Mouse (Mus musculus) right cerebral cortex, postnatal 25 days (tissue): ENCODE results near the gene Ggta1.

ENCODE experiments used
- DNase-seq: peaks from one replicate; pipeline ENCODE4 v3.0.0; 2022

The Ggta1 gene

DNA sequence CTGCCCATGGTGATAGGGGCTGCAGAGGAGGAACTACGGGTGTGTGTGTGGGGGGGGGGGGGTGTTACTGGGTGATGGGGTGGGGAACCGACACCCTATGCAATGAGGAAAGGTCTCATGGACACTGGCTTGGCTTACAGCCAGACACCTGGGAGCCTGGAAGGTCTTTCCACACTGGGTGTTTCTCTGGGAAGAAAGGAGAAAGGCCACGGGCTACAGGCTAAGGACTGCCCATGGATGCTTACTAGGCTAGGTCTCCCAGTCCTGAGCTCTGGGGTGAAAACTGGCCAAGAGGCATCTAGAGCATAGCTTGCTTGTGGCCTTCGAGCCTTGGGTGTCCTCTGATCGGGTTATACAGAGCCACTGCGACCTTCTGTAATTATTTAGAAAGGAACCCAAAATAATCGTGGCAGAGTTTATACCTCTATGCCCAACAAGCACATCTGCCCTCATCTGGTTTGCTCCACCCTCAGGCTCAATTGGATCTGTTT is at the start of gene Ggta1:
Ggta1 (minus strand) TSS at position 441 of the 491 bp plus-strand sequence.
- no peak for DNase-seq

GRCm38 (mm10) chr2:35512226-35512625 is 49.2 kb upstream of the Ggta1 start:
- DNase-seq: no peak

GRCm38 (mm10) chr2:35510920-35511319 is 47.9 kb upstream of the Ggta1 start:
- DNase-seq: no peak

GRCm38 (mm10) chr2:35509888-35510287 is 46.9 kb upstream of the Ggta1 start:
- DNase-seq: no peak

DNA sequence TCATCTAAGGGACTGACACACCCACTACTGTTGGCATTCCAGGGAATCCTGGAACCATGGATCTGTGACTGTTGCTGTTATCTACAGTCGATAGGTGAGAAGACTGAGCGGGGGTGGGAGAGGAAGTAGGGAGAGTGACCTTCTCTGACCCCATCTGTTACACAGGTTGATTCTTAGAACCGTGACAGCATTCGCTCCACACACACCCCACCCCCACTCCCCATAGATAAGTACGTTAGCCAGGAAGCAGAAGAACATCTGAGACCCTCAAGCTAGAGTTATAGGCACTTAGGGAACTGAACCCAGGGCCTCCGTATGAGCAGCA is 46.3 kb upstream of the Ggta1 start:
- no peak for DNase-seq

GRCm38 (mm10) chr2:35508597-35509342 is 45.7 kb upstream of the Ggta1 start:
- DNase-seq: peak; percentile 69

DNA sequence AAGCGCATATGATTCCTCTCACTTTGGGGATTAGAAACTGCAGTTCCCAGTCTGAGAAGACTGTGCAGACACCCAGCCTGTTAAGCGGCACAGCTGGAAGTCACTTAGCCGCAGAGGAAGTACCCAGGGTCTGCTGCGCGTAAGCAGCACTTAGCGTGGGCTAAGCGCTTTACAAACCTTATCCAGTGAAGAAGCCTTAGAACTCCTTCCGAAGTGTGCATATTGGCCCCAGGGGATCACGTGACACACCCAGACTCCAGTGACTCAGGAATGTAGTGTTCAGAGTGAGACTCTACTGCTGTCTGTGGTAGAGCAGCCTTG is 44.1 kb upstream of the Ggta1 start:
- peak; percentile 41 for DNase-seq

- peak; percentile 50 for DNase-seq
Observed at GRCm38 (mm10) chr2:35506311-35507190, 43.5 kb upstream of the Ggta1 start.

- DNase-seq: no peak
Observed at GRCm38 (mm10) chr2:35505519-35506286, 42.7 kb upstream of the Ggta1 start.

- no peak for DNase-seq
Observed at GRCm38 (mm10) chr2:35504417-35504776, 41.4 kb upstream of the Ggta1 start.

DNA sequence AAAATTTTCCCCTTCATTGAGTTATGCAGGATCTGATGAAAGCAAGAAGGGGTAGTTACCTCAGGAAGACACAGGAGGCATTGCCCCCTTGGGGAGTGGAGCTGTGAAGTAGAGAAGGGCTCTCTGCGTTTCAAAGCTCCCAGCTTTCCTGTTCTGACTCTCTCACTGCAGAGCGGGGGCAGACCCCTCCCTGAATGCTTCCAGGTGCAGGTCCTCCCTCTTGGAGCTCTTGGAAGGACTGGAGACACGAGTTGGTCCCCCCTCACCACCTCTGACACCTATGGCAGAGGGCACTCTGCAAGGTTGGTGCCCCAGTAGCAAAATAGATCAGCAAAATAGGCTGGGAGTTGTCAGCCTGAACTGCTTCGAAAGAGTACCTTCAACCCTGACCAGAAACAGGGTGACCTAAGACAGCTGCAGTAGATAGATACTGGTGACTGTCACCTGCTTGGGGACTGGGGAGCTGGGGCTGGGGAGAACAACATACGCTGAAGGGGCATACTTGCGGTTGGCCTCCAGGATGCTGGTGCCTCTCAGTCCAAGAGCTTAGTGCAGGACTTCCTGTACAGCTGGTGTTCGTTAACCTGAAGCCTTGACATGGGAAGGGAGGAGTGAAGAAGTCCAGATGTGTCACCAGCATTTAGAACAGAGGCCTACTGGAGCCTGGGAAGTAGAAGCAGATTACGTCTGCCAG is 40.8 kb upstream of the Ggta1 start:
- DNase-seq: no peak

GRCm38 (mm10) chr2:35503021-35503722 is 40.1 kb upstream of the Ggta1 start:
- no peak for DNase-seq

DNA sequence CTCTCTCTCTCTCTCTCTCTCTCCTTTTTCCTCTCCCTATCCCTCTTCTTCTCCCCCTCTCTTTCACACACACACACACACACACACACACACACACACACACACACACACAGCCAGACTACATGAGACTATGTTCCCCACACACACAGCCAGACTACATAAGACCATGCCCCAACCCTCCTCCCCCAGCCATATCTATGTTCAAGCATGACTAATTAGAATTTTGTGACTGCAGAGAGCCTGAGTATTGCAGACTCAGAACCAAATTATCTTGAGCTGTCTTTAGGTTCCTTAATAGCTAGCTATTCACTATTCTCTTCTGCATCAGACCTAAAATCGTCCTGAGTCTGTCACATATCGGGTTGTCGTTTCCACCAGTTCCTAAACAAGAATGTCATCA is 39.5 kb upstream of the Ggta1 start:
- DNase-seq: no peak

GRCm38 (mm10) chr2:35499474-35499873 is 36.4 kb upstream of the Ggta1 start:
- DNase-seq: no peak

- no peak for DNase-seq
Observed at GRCm38 (mm10) chr2:35498961-35499360, 35.9 kb upstream of the Ggta1 start.

- DNase-seq: no peak
Observed at GRCm38 (mm10) chr2:35497662-35498196, 34.7 kb upstream of the Ggta1 start.

GRCm38 (mm10) chr2:35496279-35497013 is 33.4 kb upstream of the Ggta1 start:
- no peak for DNase-seq

- DNase-seq: no peak
Observed at GRCm38 (mm10) chr2:35495486-35496278, 32.7 kb upstream of the Ggta1 start.

GRCm38 (mm10) chr2:35493566-35493965 is 30.5 kb upstream of the Ggta1 start:
- no peak for DNase-seq

DNA sequence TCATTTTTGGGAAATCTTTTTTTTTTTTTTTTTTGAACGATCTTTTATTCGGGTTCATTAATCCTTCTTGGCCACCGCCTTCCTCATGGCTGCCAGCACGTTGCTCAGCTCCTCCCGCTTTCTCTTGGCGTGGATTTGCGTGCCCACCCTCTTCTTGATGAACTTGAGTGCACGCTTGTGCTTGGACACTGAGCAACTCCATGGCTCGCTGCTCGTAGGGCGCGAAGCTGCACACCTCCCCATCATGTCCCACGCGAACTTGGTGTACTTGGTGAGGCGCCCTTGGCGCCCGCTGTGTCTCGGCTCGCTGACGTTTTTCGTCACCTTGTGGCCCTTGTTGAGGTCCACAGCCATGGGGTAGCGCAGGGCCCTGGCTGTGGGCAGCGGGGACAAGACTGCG is 28.1 kb upstream of the Ggta1 start:
- no peak for DNase-seq
